Mouse (Mus musculus): ENCODE results near the gene Tomm22.

Gene Tomm22

DNA sequence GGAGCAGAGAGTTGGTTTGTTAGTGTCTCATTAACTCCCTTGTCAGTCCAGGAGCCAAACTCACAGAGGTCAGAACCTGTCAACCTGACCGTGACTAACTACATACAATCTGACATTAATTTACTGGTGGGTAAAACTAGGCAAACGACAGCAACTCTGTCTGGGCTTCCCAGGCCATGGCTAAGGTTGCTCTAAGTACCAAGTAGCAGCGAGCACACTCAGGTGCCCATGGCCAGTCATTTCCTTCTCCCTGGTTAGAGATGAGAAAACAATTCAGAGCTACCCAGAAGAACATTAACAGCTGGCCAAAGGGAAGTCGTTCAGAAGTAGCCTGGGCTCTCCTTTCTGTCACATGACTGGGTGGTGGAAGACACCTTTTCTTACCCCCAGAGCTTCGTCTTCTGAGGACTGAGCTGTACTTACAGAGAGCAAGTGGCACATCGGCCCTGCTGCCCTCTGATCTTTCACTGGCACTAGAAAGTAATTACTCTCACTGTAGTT is 14.5 kb downstream of the Tomm22 start:
- DNase-seq (ENCODE audit: low spot score in 2 of 2), result no peak

DNA sequence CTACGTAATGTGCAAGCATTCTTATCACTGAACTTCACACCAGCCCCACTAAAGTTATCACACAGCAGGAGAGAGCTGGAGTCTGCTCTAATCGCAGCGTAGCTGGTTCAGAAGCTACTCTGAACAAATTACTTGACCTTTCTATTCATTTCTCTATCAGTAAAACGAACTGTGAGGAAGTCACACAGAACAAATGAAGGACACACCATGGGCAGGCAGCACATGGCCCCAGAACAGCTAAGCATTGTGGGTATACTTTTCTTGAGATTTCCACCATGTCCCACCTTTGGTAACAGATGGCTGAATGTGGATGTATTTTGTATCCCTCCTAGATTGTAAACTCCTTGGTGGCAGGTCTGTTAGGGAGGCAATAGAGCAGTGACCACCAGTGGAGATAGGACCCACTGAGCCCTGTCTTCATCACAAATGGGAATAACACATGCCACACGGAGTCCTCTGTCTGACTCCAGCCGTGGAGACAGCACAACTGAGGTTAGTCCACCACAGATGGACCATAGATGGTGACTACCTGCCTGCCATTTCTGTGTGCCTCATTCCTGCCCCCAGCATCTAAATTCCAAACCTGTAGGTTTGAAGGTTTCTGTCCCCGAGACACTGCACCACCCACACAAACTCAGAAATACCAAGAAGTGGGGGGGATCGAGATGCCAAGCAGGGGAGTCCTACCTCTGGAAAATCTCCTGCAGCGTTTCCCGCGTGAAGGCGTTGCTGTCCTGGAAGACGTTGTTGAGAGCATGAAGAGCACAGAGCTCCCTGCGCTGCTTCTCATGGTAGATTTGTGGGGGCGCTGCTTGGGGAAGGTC is 15.6 kb downstream of the Tomm22 start:
- DNase-seq (ENCODE audit: low spot score in 2 of 2), result no peak

DNA sequence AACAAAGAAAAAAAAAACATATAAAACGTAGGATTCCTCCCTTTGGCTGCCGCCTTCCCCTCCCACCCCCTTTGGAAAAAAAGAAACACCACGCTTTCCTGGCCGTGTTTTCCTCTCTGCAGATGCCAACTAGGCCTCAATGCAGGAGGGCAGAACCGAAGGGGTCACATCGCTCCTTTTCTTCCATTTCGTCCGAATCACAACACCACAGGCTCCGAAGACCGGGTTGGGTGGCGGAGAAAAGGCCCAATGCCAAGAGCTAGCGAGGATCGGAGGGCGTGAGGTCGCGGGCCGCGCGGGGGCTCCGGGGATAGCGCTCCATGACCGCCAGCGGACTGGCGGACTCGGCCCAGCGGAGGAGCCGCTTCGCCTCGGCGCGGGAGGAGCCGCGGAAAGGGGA is 16.5 kb downstream of the Tomm22 start:
- DNase-seq (ENCODE audit: low spot score in 2 of 2), result no peak

DNA sequence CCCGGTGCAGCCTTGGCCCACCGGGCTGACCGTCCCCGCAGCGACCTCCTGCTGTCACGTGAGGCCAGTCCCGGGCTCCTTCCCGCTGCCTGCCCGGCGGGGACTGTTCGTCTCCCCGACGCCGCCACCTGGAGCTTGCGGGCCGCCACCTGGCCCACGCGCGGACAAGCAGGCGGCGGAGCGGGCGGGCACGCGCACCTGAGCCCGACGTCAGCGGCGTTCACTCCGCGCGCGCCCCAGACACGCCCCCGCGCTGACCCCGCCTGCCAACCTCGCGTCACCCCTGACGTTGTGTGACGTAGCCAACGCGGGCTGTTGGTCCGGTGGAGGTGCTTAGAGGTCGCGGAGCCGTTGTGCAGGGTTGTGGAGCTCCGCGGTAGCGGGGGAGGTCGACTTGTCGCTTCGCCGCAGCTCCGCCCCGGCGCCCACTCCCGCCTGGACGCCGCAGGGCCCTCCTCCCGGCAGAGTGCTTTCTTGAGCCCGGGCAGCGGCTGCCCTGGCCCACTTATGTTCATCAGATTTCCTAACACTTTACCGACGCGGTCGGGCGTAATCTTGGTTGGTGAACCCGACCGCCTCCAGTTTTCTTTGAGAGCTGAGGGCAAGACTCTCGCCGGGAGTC is 17.1 kb downstream of the Tomm22 start, which contains the start of gene Josd1:
Josd1 (minus strand) TSS at position 274 of the 622 bp plus-strand sequence.
- peak; percentile 95 to 98 for DNase-seq (ENCODE audit: low spot score in 2 of 2)

DNA sequence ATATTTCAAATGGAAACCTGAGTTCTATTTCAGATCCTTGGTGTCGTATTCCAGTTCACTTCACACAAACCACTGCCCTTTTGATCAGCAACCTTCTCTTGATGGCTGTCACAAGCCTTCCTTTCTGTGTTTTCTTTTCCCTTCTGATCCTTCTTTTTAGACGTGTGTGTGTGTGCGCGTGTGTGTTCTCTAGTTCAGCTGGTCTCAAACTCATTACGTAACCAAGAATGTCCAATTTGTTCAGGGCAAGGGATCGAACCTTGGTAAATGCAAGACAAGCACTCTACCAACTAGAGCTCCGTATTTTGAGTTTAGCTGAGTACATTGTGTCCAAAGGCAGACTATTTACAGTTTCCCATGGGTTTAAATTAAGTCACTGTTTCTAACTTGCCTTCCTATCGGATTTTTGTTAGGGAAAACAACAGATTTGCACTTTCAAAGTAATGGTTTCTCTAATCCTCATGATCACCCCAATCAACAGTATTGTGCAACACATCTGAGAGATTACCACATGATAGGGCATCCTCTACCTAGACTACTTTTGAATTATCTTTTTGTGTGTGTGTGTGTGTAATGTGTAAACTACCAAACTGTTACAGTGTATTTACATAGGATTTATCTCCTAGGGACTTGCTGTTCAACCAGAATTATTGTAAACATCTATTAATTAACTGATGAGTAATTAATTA is 17.8 kb downstream of the Tomm22 start:
- no peak for DNase-seq (ENCODE audit: low spot score in 2 of 2)

DNA sequence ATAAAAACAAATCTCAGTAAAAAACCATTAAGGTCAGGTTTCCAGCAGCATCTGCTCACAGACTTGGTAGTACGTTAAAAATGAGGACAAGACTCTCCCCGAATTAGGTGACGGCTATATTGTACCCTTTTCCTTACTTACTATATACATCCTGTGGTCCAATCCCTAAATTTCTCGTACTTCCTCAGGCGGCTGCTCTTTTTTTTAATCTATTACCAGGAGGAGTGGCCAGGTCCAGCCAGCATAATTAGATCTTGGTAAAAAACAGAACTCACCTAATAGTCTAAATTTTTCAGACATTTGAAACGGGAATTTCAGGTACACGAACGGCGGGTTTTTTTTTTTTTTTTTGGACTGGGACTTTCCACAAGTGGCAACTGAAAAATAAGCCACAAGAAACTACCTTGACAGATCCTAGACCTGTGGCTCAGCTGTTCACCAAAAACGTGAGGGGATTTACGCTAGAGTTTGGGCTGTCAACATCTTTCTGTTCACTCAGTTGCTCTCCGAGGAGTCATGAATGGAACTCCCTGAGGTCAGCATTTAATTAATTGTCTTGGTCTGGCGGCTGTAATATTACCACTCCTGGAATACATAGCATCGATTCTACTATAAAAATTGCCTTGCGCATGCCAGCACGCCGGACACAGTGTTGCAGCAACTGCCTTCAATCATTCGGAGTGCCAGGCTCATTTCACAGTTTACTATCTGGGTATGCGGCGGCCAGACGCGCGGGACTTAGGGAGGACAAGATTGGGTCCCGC is 19.2 kb downstream of the Tomm22 start:
- no peak for DNase-seq (ENCODE audit: low spot score in 2 of 2)

DNA sequence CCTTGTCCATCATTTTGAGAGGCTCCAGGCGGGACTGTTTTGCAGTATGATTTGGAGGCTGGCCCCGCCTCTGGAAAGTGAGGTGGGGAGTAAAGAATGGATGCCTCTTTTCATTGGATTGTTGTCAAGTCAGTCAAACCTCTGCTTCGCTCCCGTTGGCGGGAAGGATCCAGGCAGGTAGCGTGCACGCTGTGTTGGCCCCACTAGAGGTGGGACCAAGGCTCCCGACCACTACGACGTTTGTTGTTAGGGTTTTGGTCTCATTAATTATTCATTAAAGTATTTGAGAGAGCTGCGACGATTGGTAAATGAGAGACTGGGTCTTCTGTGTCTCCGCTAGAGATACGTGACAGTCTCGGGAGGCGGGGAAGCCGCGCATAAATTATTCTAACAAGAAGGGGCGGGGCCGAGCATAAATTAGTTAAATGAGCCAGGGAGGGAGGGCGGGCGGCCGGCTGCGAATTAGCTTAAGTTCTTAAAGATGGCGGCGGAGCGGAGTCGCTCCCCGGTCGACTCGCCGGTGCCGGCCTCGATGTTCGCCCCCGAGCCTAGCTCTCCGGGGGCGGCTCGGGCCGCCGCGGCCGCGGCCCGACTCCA is 19.9 kb downstream of the Tomm22 start, which contains the start of gene Gtpbp1:
Gtpbp1 (plus strand) TSS at position 420 of the 597 bp plus-strand sequence.
- peak; percentile 86 to 87 for DNase-seq (ENCODE audit: low spot score in 2 of 2)

DNA sequence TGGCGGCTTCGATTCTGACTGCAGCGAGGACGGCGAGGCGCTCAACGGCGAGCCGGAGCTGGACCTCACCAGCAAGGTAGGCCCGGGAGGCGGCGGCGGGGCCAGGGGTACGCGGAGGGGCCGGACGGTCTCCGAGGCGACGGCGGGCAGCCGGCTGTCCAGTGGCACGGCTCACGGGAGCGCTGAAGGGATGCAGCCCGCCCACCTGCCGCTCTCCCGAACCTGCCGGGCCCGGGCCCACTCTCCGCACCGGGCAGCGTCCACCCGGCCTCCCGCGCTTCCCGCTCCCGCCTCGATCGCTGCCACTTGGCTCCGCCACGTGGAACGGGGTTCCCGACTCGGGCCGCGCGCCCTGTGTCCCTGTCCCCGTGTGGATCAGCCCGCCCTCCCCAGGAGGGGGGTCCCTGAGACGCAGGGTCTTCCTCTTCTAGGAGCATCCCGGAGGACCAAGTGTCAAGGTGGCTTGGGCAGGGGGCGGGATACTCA is 20.4 kb downstream of the Tomm22 start:
- DNase-seq (ENCODE audit: low spot score in 2 of 2), result no peak

DNA sequence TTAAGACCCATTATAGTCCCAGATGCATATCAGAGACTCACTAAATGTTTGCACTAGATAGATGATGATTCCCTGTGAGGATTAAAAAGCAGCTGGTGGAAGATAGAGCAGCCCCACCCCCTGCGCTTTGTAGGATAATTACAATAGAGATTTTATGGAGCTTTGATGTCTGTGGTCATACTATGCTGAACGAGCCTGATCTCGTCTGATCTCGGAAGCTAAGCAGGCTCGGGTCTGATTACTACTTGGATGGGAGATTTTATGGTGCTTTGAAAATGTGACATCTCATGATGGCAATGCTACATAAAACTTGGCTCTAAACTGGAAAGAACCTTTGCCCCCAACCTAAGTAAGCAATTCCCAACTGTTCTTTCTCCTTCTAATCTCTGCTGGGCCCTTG is 21.7 kb downstream of the Tomm22 start:
- DNase-seq (ENCODE audit: low spot score in 2 of 2), result no peak

DNA sequence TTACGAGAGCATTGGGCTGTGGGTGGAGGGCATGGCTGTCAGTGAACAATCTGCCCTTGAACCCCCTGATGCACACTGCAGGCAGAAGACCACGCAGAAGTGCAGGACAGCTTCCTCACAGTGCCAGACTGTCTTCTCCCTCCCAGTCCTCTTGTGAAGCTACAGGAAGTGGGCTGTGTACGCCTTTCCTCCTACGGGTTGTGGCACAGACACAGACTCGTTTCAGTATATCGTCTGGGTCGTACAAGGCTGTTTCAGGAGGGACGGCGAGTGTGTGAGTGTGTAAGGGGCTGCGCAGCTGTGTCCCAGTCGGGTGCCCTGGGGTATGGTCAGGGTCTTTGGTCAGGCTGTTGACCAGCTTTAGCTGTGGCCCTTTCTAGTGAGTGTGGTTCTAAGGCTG is 23.1 kb downstream of the Tomm22 start:
- no peak for DNase-seq (ENCODE audit: low spot score in 2 of 2)

DNA sequence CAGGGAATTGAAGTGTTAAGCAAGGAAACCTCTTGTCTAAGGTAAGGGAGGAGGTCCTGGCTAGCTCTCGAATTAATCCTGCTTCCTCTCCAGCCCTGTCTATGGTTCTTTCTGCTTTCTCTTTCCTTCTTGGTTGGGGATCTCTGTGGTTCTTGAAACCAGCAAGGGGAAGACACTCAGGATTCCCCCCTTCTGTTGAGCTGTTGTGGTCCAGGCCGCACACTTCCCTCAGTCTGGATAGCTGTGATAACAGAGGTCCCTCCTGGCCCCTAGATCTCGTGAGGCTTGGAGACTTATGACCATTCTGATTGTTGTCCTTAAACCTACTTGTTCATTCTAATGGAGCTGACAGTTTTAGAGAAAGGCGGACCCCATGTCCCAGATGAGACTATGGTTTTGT is 23.9 kb downstream of the Tomm22 start:
- DNase-seq (ENCODE audit: low spot score in 2 of 2), result no peak

DNA sequence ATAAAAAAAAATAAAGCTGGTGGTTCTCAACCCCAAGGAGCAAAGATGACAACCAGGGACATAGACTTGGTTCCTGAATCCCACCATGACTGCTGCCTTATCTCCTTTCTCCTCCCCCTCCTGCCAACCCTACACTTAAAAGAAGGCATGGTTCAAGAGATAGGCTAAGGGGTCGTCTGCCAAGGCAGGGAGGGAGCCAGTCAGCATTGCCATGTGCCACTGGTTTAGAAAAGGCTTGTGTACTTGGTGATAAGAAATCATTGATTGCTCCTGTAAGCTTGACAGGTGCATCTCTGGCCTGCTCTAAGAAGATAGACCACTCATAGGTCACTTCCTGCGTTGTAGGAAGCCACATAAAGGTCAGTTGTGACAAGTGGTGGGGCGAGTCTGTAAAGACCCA is 24.9 kb downstream of the Tomm22 start:
- no peak for DNase-seq (ENCODE audit: low spot score in 2 of 2)

DNA sequence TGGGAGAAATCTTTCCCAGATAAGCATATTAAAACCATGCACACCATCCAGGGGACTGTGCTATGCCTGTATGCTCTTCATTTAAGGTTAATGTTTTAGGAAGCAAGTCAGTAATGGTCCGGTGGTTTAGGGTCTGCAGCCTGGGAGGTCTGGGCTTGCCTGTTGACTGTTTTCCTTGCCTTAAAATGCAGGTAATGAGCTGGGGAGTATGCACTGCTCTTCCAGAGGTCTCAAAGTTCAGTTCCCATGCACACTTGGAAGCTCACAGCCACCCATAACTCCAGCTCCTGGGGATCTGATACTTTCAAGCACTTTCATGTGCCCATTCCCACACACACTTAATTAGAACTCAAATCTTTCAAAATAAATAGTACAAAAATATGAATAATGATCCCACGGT is 25.8 kb downstream of the Tomm22 start:
- no peak for DNase-seq (ENCODE audit: low spot score in 2 of 2)

DNA sequence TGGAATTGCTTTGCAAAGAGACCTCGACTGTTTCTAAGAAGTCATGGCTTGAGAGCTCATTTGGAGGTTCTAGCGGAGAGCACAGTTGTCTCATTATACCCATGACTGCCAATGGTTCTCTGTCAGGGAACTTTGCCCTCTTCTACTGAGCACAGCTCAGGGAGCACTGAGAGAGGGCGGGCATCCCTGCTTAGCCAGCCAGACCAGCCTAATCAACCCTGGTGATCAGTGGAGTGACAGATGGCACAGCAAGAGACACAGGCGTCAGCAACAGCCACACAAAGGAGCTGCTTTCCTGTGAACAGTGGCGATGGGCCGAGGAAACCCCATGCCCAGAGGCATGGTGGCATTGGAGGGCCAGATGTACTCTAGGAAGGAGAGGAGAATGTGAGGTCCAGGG is 26.4 kb downstream of the Tomm22 start:
- no peak for DNase-seq (ENCODE audit: low spot score in 2 of 2)

DNA sequence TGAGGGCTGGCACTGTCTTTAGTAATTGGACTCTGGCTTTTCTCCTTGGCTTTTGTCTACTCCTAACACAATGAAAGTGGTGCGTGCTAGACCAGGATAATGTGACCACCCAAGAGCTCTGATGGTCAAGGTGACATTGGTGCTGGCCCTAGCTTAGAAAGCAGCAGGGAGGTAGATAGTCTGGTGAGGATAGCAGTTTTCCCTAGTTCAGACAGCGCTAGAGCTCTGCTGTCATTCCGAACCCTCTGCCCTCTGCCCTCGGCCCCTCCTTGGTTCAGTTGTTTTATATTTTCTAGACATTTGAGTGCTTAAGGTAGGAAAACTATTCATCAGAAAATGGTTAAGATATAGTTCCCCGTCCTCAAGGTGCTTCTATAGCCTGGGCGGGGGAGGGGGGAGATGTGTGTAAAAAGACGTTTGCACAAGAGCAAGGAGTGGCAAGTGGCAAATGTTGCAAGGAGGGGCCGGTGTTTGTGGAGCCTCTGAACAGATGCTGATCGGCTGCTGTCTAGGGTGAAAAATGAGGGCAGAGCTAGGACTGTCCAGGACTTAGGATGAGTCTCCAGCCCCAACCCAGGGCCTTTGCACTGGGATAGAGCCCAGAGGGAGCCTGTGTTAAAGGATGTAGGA is 27.0 kb downstream of the Tomm22 start:
- no peak for DNase-seq (ENCODE audit: low spot score in 2 of 2)

DNA sequence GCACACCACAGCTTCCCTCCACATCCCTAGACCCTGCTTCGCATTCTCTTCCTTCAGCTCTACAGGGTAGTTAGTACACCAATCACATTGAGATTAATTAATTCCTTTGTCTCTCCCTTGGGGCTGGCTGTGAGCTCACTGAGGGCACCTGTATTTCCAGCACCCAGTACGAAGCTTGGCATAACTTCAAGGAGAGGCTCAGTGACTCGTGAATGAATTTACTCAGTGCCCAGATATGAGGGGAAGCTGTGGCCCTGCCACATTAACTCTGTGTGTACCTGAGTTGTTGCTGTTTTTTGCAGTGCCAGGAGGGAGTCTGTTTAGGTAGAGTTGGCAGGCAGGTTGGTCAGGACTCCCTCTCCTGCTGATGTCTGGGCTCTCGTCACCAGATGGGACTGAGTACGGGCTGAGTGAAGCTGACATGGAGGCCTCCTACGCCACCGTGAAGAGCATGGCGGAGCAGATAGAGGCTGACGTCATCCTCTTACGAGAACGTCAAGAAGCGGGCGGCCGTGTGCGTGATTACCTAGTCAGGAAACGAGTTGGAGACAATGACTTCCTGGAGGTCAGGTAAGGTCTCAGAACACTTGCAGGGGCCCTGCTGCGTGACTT is 36.0 kb downstream of the Tomm22 start:
- no peak for DNase-seq (ENCODE audit: low spot score in 2 of 2)

DNA sequence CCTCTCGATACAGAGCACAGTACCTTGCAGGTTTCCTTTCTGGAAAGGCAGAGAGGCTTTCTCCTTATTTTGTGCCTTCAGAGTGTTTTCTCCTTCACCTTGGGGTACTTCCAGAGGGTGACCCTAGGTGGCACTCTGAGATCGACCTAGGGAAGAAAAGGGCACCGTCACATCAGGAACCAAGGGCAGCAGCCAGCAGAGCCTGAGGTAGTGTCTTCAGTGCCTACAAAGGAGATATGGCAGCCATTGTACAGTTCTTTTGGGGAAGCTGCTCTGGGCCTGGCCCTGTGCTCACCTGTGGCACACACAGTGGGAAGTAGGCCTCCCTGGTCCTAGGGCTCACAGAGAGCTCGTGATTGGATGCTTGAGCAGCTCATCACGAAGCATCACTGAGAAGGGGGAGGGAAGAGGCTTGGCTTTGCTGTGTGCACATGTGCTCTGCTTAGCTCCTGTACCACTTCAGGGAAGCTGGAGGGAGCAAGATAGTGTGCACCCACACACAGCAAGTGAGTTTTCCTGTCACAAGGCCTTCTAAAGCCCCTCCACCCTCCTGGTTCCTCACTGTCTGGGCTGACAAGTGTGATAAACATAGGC is 37.7 kb downstream of the Tomm22 start:
- DNase-seq (ENCODE audit: low spot score in 2 of 2), result no peak

DNA sequence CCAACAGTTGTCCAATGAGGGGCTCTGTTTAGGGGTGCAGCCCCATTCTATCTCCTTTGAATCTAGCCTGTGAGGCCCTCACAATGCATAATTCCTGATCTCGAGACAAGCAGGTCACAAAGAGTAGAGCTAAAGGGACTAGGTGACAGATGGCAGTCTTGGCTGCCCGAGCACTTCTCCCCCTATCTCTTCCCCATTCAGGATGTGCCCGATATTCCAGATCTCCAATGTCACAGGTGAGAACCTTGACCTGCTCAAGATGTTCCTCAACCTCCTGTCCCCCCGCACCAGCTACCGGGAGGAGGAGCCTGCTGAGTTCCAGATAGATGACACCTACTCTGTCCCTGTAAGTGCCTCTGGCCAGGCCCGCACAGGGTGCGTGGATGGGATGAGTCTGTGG is 45.0 kb downstream of the Tomm22 start:
- no peak for DNase-seq (ENCODE audit: low spot score in 2 of 2)

DNA sequence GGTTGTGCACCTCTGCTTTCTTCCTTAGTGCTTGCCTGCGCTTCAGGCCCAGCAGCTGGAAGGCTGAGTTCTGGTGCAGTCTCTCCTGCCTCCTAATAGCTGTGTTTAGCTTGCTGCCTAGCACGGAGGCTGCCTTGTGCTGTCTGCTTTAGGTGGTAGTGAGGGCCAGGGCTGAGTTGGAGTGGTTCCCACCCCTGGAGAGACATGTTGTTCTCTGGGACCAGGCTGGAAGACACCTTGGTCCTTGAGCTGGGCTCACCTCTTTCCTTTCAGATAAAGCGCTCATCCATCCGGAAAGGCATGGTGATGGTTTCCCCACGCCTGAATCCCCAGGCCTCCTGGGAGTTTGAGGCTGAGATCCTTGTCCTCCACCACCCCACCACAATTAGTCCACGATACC is 46.0 kb downstream of the Tomm22 start:
- DNase-seq (ENCODE audit: low spot score in 2 of 2), result no peak

DNA sequence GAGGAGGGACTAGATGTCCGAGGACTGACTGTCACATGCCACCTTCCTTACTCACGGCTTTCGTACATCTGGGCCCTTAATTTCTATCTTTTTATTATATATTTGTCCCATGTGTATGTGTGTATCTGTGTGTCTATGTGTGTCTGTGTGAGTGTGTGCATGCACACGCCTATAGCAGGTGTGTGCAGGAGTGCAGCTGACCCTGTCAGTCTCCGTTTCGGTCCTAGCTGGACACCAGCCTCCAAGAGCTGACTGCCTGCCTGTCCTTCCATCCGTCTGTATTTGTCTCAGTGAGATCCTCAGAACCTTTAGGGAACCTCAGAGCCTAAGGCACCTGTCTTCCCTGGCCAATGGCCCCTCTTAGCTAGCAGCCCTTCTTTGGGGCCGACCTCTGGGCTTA is 49.6 kb downstream of the Tomm22 start:
- no peak for DNase-seq (ENCODE audit: low spot score in 2 of 2)

All from spleen, postnatal 14 days (tissue).